Mouse (Mus musculus) G1E-ER4 (cell line): Measurements from ENCODE around the gene P2ry6. TPM values are rescaled to one million over a fixed set of nuclear protein-coding genes. Genes with fewer than 3 reads are reported as not detected.

Source experiments
- GATA1 ChIP-seq: IDR thresholded peaks from one replicate; pipeline ENCODE4 v1.8.0; 2012; ENCODE audit warnings: low read length, inconsistent platforms
- polyA plus RNA-seq: library from polyadenylated mRNA; stranded (reverse); fragments of >175 nt; gene quantifications from 2 replicates; pipeline ENCODE4 v1.2.3, GENCODE M21; 2012

P2ry6 gene
- polyA plus RNA-seq, result not detected in 2 replicates

DNA sequence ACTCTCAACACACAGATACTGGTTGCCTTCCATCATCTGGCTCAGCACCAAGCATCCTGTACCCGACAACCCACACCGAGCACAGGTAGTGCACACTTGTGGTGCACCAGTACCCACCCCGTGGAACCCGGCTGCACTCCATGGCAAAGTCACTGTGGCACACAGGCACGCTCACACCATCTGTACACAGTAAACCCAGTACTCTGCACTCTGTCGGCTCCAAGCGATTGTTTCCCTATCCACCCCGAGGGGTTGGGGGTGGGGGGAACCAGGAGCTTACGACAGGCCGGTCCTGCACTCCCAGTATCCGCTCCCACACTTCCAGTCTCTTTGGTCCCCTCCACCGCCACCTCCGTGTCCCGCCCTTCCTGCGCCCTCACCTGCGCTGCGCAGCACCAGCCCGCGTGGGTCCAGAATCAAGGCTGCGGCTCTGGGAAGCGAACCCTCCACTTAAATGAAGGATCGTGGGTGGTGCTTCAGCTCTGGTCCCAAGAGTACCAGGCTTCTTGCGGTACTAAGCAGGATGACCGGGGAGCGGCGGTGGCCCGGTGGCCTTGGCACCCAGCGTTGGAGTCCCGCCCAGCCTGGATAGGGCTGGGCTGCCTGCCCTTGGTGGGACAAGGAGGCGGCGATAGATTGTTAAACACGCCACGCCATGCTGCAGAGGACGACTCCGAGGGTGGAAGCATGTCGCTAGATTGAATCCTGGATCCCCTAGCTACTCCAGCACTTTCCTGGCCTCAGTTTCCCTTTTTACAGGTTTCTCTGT lies at the start of gene P2ry6:
Gene P2ry6, minus strand, starts transcription at position 515 of the 769 bp plus-strand sequence.
- TF ChIP-seq GATA1, result no peak

DNA sequence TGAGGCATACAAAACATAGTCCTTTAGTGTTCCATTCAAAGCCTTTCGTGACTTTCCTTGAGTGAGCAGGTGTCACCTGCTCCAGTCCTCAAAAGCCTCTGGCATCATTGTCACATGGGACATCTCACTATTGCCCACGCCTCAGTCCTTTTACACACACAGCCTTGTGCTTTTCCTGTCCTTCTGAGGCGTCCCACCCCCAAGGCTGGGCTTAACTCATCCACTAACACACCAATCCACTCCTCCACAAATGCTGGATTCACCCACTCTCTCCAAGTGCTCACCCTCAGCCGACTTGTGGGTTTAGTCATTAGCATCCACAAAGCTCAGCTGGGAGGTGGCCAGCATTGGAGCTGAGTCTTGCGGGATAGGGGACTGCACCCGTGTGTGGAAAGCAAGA lies 43.0 kb upstream of the P2ry6 start:
- TF ChIP-seq GATA1, result no peak

DNA sequence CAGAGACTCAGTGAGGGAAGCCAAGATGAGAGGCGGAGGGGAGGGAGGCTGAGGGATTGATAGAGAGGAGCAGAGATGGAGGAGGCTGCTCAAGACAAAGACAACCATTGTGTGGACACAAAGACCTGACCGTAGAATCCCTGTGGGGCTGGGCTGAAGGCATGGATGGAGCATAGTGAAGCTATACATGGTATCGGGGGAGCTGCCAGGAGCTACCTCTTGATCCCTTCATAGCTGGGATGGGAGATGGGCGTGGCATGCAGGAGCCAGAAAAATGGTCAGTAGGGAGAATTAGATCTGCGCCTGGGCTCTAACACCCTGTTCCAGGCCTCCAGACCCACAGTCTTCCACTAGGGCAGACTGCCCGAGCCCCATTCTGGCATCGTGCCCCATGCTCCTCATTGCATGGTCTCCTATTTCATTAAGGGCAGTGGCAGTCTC lies 42.6 kb upstream of the P2ry6 start:
- no peak for TF ChIP-seq GATA1

DNA sequence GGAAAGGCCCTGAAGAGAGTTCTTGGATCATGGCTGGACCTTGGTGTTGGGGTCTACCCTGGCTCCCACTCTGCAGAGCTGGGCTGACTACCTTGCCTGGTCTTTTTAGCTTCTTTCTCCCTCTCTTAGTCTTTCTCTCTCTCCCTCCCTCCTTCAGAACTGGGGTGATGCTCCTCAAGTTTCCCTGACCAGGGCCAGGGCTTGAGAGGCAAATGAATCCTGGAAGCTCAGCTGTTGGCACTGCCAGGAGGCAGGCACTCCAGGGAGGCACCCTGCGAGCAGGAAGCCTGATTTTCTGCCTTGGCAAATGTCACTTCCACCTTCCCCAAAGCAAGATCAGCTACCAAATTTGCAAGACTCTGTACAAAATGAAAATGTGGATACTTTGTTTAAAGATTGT lies 40.5 kb upstream of the P2ry6 start:
- TF ChIP-seq GATA1, result no peak

DNA sequence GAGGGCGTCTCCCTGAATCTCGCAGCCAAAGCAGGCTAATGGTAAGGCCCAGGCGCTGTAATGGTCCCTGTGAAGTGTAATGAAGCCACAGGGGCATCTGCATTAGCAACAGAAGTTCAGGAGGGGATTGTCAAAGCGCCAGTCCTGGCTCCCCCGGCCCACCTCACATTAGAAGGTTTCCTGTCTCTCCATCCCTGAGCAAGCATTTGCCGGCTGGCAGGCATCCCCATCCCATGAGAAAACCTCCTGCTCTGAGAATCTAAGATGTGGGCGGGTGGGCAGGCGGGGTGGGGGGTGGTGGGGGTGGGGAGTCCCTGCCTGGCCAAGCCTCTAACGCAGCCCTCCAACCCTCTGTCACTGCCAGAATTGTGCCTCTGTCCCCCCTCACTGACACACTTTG lies 39.6 kb upstream of the P2ry6 start:
- no peak for TF ChIP-seq GATA1

DNA sequence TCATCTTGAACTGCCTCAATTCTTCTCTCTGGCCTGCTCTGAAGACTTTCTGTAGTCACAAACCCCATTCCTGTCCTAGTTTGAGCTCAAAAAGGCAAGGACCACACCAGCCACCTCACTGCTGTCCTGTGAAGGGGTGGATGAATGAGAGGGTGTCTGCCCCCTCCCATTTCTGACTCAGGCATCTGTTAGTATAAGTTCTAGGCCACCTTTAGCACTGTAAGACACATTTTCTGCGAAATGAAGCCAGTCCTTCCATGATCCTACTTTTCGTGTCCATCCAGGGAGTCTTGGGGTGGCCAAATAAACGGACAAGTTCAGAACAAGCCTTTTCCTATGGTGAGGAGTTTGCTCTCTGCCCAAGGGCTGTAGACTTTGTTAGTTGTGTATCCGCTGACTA lies 38.1 kb upstream of the P2ry6 start, which contains the start of gene P2ry2:
Gene P2ry2, minus strand, starts transcription at position 326 of the 400 bp plus-strand sequence.
- no peak for TF ChIP-seq GATA1

DNA sequence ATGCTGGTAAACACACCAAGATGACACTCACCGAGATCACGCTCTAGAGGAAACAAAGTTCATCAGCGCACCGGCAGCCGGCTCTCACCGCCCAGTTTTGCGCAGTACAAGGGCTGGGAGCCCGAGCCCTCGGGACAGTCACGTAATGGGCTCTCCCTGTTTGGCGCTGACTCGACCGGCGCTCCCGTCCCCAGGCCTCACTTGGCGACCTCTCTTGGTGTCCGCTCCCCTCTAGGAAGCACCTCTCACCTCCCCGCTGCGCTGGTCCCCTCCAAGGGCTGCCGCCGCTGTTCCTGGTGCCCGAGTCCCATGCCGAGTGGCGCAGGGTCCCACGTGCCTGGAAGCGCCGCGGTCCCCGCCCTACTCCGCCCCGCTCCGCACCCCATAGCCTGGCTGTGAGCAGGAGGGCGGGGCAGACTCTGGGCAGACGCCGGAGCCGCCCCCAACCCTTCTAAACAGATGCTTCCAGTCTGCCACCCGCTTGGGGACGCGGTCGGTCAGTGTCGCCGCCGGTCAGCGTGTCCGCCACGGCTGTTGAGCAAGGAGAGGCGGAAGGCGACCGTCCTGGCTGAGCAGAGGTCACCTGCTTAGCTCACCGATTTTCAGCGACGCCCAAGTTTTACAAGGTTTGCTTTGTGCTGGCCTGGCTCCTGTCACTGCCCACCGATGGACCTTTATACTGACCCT lies 37.4 kb upstream of the P2ry6 start:
- TF ChIP-seq GATA1, result no peak

DNA sequence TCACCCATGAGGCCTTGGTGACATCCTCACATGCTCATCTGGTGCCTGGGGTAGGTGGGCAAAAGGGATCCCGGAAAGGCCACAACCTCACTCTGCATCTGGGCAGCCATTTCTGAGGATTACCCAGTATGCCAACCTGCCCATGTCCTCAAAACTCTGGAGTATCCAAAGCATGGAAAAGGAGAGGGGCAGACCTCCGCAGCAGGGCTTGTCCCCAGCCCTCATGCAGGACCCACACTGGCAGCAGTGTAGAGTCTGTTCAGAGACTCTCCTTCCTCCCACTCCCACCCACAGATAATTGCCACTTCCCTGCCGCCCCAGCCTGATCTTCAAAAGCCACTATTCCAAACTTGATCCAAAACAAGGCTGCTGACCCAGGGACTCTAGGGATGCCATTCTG lies 36.3 kb upstream of the P2ry6 start:
- no peak for TF ChIP-seq GATA1

DNA sequence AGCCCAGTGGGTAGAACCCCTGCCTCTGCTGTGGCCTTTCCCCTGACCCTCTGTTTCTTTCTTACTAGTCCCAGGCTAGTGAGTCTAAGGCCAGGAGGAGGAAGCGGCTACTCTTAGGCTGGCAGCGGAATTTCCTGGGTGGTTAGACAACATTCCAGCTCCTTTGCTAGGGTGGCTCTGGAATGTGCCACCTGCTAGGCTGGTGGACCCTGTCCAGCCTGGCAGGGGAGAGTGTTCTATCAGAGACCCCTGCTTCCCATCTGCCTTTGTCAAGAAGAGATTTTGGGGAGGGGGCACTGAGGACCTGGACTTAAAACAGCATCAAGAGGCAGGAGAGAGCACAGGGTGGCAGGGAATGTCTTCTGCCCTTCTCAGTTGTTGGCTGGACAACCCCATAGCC lies 31.8 kb upstream of the P2ry6 start:
- TF ChIP-seq GATA1, result no peak

DNA sequence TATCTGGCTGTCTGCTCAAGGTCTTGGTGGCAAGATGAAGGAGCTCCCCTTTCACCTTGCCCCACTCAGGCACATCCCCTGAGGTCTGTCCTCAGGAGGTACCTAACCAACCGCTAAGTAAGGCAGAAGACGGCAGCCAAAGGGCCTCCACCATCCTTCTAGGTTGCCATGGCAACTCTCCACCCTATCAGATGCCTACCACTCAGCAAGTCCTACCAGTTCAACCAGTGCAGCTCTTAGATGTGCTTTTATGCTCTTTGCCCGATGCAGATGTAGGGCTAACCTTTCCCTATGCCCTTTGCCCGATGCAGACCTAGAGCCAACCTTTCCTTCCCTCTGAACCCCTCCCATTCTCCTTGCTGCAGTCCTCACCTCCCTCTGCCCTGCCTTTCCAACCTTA lies 30.7 kb upstream of the P2ry6 start:
- no peak for TF ChIP-seq GATA1

DNA sequence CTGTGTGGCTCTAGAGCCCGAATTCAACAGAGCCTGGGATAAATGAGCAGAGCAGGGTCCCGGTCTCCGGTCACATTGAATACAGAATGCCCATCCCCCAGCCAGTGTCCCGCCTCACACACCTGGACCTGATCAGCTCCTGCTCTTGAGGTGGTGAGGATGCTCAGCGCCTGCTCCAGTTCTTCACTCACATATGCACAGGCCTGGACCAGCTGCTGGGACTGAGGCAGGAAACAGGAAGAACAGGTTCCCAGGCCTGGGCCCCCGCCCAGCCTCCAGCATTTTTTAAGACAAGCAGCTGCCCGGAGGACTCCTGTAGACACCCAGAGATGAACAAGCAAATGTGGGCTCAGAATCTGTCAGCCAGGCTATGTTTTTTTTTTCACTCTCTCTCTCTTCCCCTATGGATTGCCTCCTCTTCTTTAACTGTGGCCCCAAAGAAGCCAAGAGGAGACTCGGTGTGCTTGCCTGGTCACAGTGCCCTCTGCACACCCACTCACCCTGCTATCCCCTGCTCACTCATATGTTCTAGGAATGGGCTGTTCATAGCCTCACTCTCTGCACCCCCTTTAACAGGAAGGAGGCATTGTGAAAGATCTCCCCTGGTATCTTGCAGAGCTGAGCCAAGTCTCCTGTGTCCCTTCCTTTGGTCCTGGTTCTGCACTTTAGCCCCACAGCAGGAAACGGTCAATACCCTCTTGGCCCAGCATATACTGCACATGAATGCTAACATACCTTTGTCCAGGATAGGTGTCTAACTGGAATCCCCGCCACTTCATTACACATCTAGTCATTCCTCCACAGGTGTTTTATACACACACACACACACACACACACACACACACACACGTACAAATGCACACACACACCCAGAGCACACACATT lies 29.2 kb upstream of the P2ry6 start:
- no peak for TF ChIP-seq GATA1

DNA sequence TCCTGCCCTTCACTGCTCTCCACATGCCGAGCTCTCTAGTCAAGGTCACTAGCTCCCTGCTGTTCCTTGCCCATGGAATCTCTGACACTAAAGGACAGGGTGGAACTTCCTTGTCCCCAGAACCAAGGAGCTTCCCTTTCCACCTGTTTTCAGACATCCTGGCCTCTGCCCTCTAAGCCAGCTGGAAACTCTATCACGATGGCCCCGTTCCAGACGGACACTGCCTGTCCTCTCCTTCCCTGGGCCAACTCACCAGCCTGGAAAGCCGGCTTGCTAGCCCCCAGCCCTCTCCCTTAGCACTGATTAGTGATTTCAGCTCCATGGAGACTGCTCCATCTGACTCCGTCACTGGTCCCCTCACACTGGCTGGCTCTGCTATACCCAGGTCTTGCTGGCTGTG lies 27.8 kb upstream of the P2ry6 start:
- TF ChIP-seq GATA1, result no peak

DNA sequence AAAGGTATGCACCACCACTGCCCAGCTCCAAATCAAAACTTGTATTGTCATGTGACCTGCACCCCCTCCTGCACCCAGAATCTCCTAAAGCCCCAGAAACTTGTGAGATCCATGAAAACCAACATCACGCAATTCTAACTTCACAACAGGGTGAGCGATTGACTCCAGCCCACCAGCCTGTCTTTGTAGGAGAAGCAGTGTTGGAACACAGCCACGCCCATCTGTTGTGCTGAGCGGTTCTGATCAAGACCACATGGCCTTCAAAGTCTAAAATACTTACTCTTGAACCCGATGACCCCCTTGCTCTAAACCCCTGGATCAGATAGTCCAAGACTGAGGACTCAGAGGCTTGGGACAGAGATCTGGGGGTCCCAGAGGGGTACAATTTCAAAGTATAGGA lies 25.2 kb upstream of the P2ry6 start:
- no peak for TF ChIP-seq GATA1

DNA sequence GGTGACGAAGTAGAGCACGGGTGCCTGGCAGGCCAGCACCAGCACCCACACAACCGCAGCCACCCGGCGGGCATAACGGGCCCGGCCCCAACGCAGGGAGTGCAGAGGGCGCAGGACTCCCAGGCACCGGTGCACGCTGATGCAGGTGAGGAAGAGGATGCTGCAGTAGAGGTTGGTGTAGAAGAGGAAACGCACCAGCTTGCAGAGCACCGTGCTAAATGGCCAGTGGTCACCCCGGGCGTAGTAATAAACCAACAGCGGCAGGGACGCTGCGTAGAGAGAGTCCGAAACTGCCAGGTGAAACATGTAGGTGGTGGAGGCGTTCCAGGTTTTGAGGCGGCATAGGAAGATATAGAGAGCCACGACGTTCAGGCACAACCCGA lies 24.1 kb upstream of the P2ry6 start:
- no peak for TF ChIP-seq GATA1

DNA sequence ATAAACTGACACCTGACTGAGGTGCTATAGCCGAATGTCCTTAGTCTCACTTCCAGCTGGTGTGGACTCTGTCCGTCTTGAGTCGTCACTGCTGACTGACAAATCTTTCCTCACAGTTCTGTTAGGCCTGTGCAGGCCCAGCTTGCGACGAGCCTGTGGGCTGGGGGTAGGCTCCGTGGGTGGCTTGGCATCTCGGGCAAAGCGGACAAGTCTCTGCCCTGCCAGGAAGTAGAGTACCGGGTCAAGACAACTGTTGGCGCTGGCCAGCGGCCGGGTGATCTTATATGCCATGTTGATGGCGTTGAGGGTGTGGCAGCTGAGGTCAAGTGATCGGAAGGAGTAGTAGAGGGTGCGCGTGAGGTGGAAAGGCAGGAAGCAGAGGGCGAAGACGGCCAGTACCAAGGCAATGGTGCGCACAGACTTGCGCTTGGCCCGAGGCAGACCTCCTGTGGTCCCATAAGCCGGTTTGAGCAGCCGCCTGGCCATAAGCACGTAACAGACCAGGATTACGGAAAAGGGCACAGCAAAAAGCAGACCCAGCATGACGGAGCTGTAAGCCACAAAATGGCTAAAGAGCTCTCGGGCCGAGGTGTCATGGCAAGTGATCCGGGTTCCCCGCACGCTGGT lies 23.6 kb upstream of the P2ry6 start:
- TF ChIP-seq GATA1, result no peak

DNA sequence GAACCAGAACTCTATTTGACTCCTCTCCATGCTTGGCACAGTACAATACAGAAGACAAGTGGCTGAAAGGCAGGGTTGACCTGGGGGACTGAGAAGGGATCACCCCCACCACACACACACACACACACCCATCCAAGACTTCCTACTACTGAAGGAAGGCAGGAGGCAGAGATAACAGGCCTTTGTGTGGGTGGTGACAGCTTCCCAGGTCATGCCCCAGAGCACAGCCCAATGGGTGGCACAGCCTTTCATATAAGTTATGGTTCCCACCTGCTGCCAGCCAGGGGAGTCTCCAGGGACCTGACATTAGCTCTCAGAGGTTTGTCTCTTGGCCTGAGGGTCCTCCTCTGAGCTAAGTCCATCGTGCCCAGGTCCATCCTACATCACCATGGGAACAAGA lies 22.8 kb upstream of the P2ry6 start:
- no peak for TF ChIP-seq GATA1
